Mouse (Mus musculus): Measurements from ENCODE around the gene Atp6v0e2. TPM values are rescaled to one million over a fixed set of nuclear protein-coding genes. Genes with fewer than 3 reads are reported as not detected.

The Atp6v0e2 gene
- polyA plus RNA-seq, 1 experiment from 2014 or later = 190 TPM

- 56% methylated on average over 1 of the region's 1 CpGs for WGBS
- no peak overlapping the region for H3K9ac ChIP-seq (replicated peaks; ENCODE audit: low read length)
- H3K4me2 ChIP-seq (ENCODE audit: low read length) = no peak overlapping the region
- H3K27me3 ChIP-seq (ENCODE audit: control insufficient read depth, insufficient read depth, low read length) = no peaks in the 10 kb centered on the region
- H3K36me3 ChIP-seq (ENCODE audit: control insufficient read depth, insufficient read depth, low read length) = peaks cover 10% of the 10 kb centered on the region
- no peak overlapping the region for H3K27ac ChIP-seq (replicated peaks; ENCODE audit: low read depth, low read length)
- peak; percentile 66 for DNase-seq
- ATAC-seq (ENCODE audit: low FRiP score, low TSS enrichment) = no peak
- no peak overlapping the region for H3K4me3 ChIP-seq (replicated peaks; ENCODE audit: low read depth, low read length)
- no peaks in the 10 kb centered on the region for H3K9me3 ChIP-seq (ENCODE audit: control insufficient read depth, low read length)
- H3K4me1 ChIP-seq (ENCODE audit: control insufficient read depth, insufficient read depth, low read length) = no peaks in the 10 kb centered on the region
Measured at GRCm38 (mm10) chr6:48546271-48546670, 8.9 kb downstream of the Atp6v0e2 start.

- WGBS = 82% methylated on average over 4 of the region's 4 CpGs
- ATAC-seq (ENCODE audit: low FRiP score, low TSS enrichment) = no peak
- no peak for DNase-seq
Measured at GRCm38 (mm10) chr6:48546858-48547257, 9.4 kb downstream of the Atp6v0e2 start.

GRCm38 (mm10) chr6:48548314-48548713 lies 10.9 kb downstream of the Atp6v0e2 start:
- no peak for ATAC-seq (ENCODE audit: low FRiP score, low TSS enrichment)
- Histone ChIP-seq H3K9ac (replicated peaks; ENCODE audit: low read length) (no peak overlapping the region), H3K27me3 (ENCODE audit: control insufficient read depth, insufficient read depth, low read length) (no peaks in the 10 kb centered on the region), H3K4me2 (ENCODE audit: low read length) (no peak overlapping the region), H3K27ac (replicated peaks; ENCODE audit: low read depth, low read length) (no peak overlapping the region), H3K4me3 (replicated peaks; ENCODE audit: low read depth, low read length) (no peak overlapping the region), H3K4me1 (ENCODE audit: control insufficient read depth, insufficient read depth, low read length) (no peaks in the 10 kb centered on the region), H3K36me3 (ENCODE audit: control insufficient read depth, insufficient read depth, low read length) (no peaks in the 10 kb centered on the region), H3K9me3 (ENCODE audit: control insufficient read depth, low read length) (no peaks in the 10 kb centered on the region)
- WGBS = 88% methylated on average over 6 of the region's 6 CpGs
- DNase-seq = no peak

More at GRCm38 (mm10) chr6:48546858-48547257, 9.4 kb downstream of the Atp6v0e2 start:
- H3K4me1 ChIP-seq (ENCODE audit: control insufficient read depth, insufficient read depth, low read length) = no peaks in the 10 kb centered on the region
- H3K9ac ChIP-seq (replicated peaks; ENCODE audit: low read length) = no peak overlapping the region
- peaks cover 4% of the 10 kb centered on the region for H3K36me3 ChIP-seq (ENCODE audit: control insufficient read depth, insufficient read depth, low read length)
- no peak overlapping the region for H3K27ac ChIP-seq (replicated peaks; ENCODE audit: low read depth, low read length)
- H3K4me3 ChIP-seq (replicated peaks; ENCODE audit: low read depth, low read length) = no peak overlapping the region
- no peak overlapping the region for H3K4me2 ChIP-seq (ENCODE audit: low read length)
- H3K27me3 ChIP-seq (ENCODE audit: control insufficient read depth, insufficient read depth, low read length) = no peaks in the 10 kb centered on the region
- H3K9me3 ChIP-seq (ENCODE audit: control insufficient read depth, low read length) = no peaks in the 10 kb centered on the region

- H3K4me1 ChIP-seq (ENCODE audit: control insufficient read depth, insufficient read depth, low read length) = peaks cover 9% of the 10 kb centered on the region; the same call in 1 of the 2 replicates
- H3K27me3 ChIP-seq (ENCODE audit: control insufficient read depth, insufficient read depth, low read length) = no peaks in the 10 kb centered on the region
- H3K9ac ChIP-seq (replicated peaks; ENCODE audit: low read length) = no peak overlapping the region
- no peak overlapping the region for H3K4me2 ChIP-seq (ENCODE audit: low read length)
- no peak overlapping the region for H3K4me3 ChIP-seq (replicated peaks; ENCODE audit: low read depth, low read length)
- WGBS = 71% methylated on average over 4 of the region's 4 CpGs
- 0 out of 2 replicates have a peak, but pooled peaks cover 3% of the 10 kb centered on the region for H3K36me3 ChIP-seq (ENCODE audit: control insufficient read depth, insufficient read depth, low read length)
- no peak overlapping the region for H3K27ac ChIP-seq (replicated peaks; ENCODE audit: low read depth, low read length)
- ATAC-seq (ENCODE audit: low FRiP score, low TSS enrichment) (no peak), DNase-seq (no peak)
- no peaks in the 10 kb centered on the region for H3K9me3 ChIP-seq (ENCODE audit: control insufficient read depth, low read length)
Measured at GRCm38 (mm10) chr6:48552918-48553317, 15.5 kb downstream of the Atp6v0e2 start.

GRCm38 (mm10) chr6:48553819-48554218 lies 16.4 kb downstream of the Atp6v0e2 start:
- WGBS = 70% methylated on average over 4 of the region's 4 CpGs
- no peak for ATAC-seq (ENCODE audit: low FRiP score, low TSS enrichment)
- DNase-seq = no peak
- Histone ChIP-seq H3K27ac (replicated peaks; ENCODE audit: low read depth, low read length) (peak overlapping the region; percentile 98), H3K9me3 (ENCODE audit: control insufficient read depth, low read length) (no peaks in the 10 kb centered on the region), H3K27me3 (ENCODE audit: control insufficient read depth, insufficient read depth, low read length) (no peaks in the 10 kb centered on the region), H3K9ac (replicated peaks; ENCODE audit: low read length) (peak overlapping the region; percentile 76), H3K4me2 (ENCODE audit: low read length) (peak overlapping the region; percentile 79), H3K36me3 (ENCODE audit: control insufficient read depth, insufficient read depth, low read length) (peaks cover 5% of the 10 kb centered on the region; the same call in 1 of the 2 replicates), H3K4me1 (ENCODE audit: control insufficient read depth, insufficient read depth, low read length) (peaks cover 9% of the 10 kb centered on the region; the same call in 1 of the 2 replicates), H3K4me3 (replicated peaks; ENCODE audit: low read depth, low read length) (peak overlapping the region; percentile 45)

- whole genome bisulfite sequencing = under 1% methylated on average over 39 of the region's 39 CpGs
- H3K9ac ChIP-seq (replicated peaks; ENCODE audit: low read length) = peak within 1 kb of the TSS; percentile 76
- ATAC-seq (ENCODE audit: low FRiP score, low TSS enrichment) (peak; percentile 94), DNase-seq (peak; percentile 97)
- peaks cover 12% of the 10 kb centered on the region; the same call in 1 of the 2 replicates for H3K36me3 ChIP-seq (ENCODE audit: control insufficient read depth, insufficient read depth, low read length)
- H3K4me2 ChIP-seq (ENCODE audit: low read length) = peak within 1 kb of the TSS; percentile 79
- peak within 1 kb of the TSS; percentile 98 for H3K27ac ChIP-seq (replicated peaks; ENCODE audit: low read depth, low read length)
- H3K4me3 ChIP-seq (replicated peaks; ENCODE audit: low read depth, low read length) = peak within 1 kb of the TSS; percentile 45
- H3K27me3 ChIP-seq (ENCODE audit: control insufficient read depth, insufficient read depth, low read length) = no peaks in the 10 kb centered on the region
- peaks cover 9% of the 10 kb centered on the region; the same call in 1 of the 2 replicates for H3K4me1 ChIP-seq (ENCODE audit: control insufficient read depth, insufficient read depth, low read length)
- no peaks in the 10 kb centered on the region for H3K9me3 ChIP-seq (ENCODE audit: control insufficient read depth, low read length)
Measured at GRCm38 (mm10) chr6:48554280-48555103, 17.1 kb downstream of the Atp6v0e2 start, which contains the start of gene Lrrc61. Lrrc61 (plus strand) TSS chr6:48554796.

- peaks cover 19% of the 10 kb centered on the region; the same call in 1 of the 2 replicates for H3K36me3 ChIP-seq (ENCODE audit: control insufficient read depth, insufficient read depth, low read length)
- WGBS = 27% methylated on average over 14 of the region's 14 CpGs
- DNase-seq = peak; percentile 90
Measured at GRCm38 (mm10) chr6:48555104-48555890, 17.9 kb downstream of the Atp6v0e2 start.

GRCm38 (mm10) chr6:48555956-48556355 lies 18.5 kb downstream of the Atp6v0e2 start:
- no peak for ATAC-seq (ENCODE audit: low FRiP score, low TSS enrichment)
- Histone ChIP-seq H3K9ac (replicated peaks; ENCODE audit: low read length) (no peak overlapping the region), H3K27me3 (ENCODE audit: control insufficient read depth, insufficient read depth, low read length) (no peaks in the 10 kb centered on the region), H3K4me1 (ENCODE audit: control insufficient read depth, insufficient read depth, low read length) (peaks cover 9% of the 10 kb centered on the region; the same call in 1 of the 2 replicates), H3K9me3 (ENCODE audit: control insufficient read depth, low read length) (no peaks in the 10 kb centered on the region), H3K4me3 (replicated peaks; ENCODE audit: low read depth, low read length) (no peak overlapping the region), H3K4me2 (ENCODE audit: low read length) (peak overlapping the region; percentile 79), H3K36me3 (ENCODE audit: control insufficient read depth, insufficient read depth, low read length) (peaks cover 21% of the 10 kb centered on the region; the same call in 1 of the 2 replicates), H3K27ac (replicated peaks; ENCODE audit: low read depth, low read length) (0 out of 2 replicates have a peak overlapping the region, but pooled peaks have one; percentile 98)
- WGBS = 86% methylated on average over 3 of the region's 3 CpGs
- no peak for DNase-seq

More at GRCm38 (mm10) chr6:48555104-48555890, 17.9 kb downstream of the Atp6v0e2 start:
- H3K4me1 ChIP-seq (ENCODE audit: control insufficient read depth, insufficient read depth, low read length) = peaks cover 9% of the 10 kb centered on the region; the same call in 1 of the 2 replicates
- H3K4me3 ChIP-seq (replicated peaks; ENCODE audit: low read depth, low read length) = peak overlapping the region; percentile 45
- no peaks in the 10 kb centered on the region for H3K9me3 ChIP-seq (ENCODE audit: control insufficient read depth, low read length)
- H3K27ac ChIP-seq (replicated peaks; ENCODE audit: low read depth, low read length) = peak overlapping the region; percentile 98
- H3K27me3 ChIP-seq (ENCODE audit: control insufficient read depth, insufficient read depth, low read length) = no peaks in the 10 kb centered on the region
- peak overlapping the region; percentile 79 for H3K4me2 ChIP-seq (ENCODE audit: low read length)
- H3K9ac ChIP-seq (replicated peaks; ENCODE audit: low read length) = peak overlapping the region; percentile 76
- peak; percentile 83 for ATAC-seq (ENCODE audit: low FRiP score, low TSS enrichment)
